Mouse (Mus musculus): ENCODE results near the gene Abcc3. TPM values are rescaled to one million over a fixed set of nuclear protein-coding genes. Genes with fewer than 3 reads are reported as not detected.
A peak's percentile ranks its signal among the peaks of the same experiment; 100 is the strongest.

The Abcc3 gene
- polyA plus RNA-seq, 1 experiment from 2014 or later: 0.27 TPM

DNA sequence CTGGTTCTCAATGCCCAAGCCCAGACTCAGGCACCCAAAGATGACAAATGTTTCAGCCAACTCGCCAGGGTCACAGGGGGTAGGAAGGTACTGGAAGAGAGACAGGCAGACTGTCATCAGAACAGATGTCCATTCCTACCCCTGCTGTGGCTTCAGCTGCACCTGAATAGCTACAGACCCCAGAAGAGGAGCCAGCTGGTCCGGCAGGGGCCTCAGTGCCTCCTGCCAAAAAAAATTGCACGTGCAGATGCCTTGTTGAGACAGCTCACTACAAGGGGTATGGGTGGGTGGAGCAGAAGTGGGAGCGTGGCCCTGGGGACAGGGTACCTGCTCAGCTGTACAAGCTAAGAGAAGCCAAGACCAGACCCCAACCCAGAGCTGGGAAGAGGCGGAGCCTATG, 31.1 kb upstream of the Abcc3 start:
- Histone ChIP-seq H3K4me2 (ENCODE audit: low read length) (no peak overlapping the region), H3K9me3 (replicated peaks; ENCODE audit: control insufficient read depth, low read length) (no peaks in the 10 kb centered on the region), H3K36me3 (ENCODE audit: control insufficient read depth, insufficient read depth, low read length) (no peaks in the 10 kb centered on the region), H3K27ac (ENCODE audit: low read depth, low read length) (no peak overlapping the region), H3K4me3 (ENCODE audit: low read depth, low read length) (no peak overlapping the region), H3K27me3 (replicated peaks; ENCODE audit: control insufficient read depth, insufficient read depth, low read length) (no peaks in the 10 kb centered on the region), H3K9ac (ENCODE audit: low read length) (no peak overlapping the region), H3K4me1 (ENCODE audit: control insufficient read depth, insufficient read depth, low read length) (peaks cover 15% of the 10 kb centered on the region)
- DNase-seq (ENCODE audit: low spot score): peak; percentile 41
- 0 out of 2 replicates have a peak, but pooled peaks have one; percentile 15 for ATAC-seq
- 60% methylated on average over 5 of the region's 5 CpGs for WGBS

DNA sequence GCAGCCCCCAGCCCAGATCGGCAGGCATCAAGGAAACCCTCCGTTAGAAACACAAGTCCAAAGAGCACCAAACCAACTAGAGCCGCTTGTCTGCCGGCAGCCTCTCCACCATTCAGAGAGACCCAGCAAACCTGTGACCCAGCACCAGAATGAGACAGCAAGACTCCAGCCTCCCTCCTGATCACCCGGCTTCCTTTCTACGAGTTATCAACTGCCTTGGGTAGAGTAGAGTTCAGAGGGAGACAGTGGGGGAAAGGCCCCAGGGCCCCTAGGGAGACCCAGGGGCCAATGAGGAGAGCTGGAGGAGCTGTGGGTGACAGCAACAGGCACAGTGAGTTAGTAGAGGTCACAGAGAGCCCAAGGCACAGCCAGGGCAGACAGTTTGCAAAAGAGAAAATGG, 28.2 kb upstream of the Abcc3 start:
- Histone ChIP-seq H3K27ac (ENCODE audit: low read depth, low read length) (no peak overlapping the region), H3K27me3 (replicated peaks; ENCODE audit: control insufficient read depth, insufficient read depth, low read length) (no peaks in the 10 kb centered on the region), H3K4me2 (ENCODE audit: low read length) (no peak overlapping the region), H3K9ac (ENCODE audit: low read length) (no peak overlapping the region), H3K4me1 (ENCODE audit: control insufficient read depth, insufficient read depth, low read length) (peaks cover 3% of the 10 kb centered on the region; the same call in 1 of the 2 replicates), H3K4me3 (ENCODE audit: low read depth, low read length) (no peak overlapping the region), H3K36me3 (ENCODE audit: control insufficient read depth, insufficient read depth, low read length) (peaks cover 18% of the 10 kb centered on the region), H3K9me3 (replicated peaks; ENCODE audit: control insufficient read depth, low read length) (no peaks in the 10 kb centered on the region)
- ATAC-seq: no peak
- 74% methylated on average over 6 of the region's 6 CpGs for WGBS
- no peak for DNase-seq (ENCODE audit: low spot score)

DNA sequence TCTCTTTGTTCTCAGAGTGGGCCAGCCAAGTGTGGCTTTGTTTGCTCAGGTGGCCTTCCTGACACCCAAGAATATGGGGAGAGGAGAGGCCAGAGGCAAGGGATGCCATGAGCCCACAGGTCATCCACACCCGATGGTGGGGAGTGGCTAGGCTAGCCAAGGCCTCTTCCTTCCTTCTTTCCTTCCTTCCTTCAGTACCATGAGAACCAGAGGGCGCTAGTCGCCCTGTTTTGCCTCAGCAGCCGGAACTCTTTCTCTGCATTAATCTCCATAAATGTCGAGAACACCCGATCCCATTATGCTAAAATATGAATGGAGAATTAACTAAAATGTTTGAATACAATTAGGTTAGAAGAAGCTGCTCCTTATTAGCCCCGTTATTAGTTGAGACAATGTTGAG, 27.5 kb upstream of the Abcc3 start:
- DNase-seq (ENCODE audit: low spot score) (peak; percentile 69), ATAC-seq (no peak)
- Histone ChIP-seq H3K9ac (ENCODE audit: low read length) (no peak overlapping the region), H3K36me3 (ENCODE audit: control insufficient read depth, insufficient read depth, low read length) (peaks cover 18% of the 10 kb centered on the region), H3K9me3 (replicated peaks; ENCODE audit: control insufficient read depth, low read length) (no peaks in the 10 kb centered on the region), H3K4me3 (ENCODE audit: low read depth, low read length) (no peak overlapping the region), H3K27ac (ENCODE audit: low read depth, low read length) (no peak overlapping the region), H3K4me1 (ENCODE audit: control insufficient read depth, insufficient read depth, low read length) (peaks cover 3% of the 10 kb centered on the region; the same call in 1 of the 2 replicates), H3K4me2 (ENCODE audit: low read length) (no peak overlapping the region), H3K27me3 (replicated peaks; ENCODE audit: control insufficient read depth, insufficient read depth, low read length) (no peaks in the 10 kb centered on the region)
- WGBS: 33% methylated on average over 7 of the region's 7 CpGs

DNA sequence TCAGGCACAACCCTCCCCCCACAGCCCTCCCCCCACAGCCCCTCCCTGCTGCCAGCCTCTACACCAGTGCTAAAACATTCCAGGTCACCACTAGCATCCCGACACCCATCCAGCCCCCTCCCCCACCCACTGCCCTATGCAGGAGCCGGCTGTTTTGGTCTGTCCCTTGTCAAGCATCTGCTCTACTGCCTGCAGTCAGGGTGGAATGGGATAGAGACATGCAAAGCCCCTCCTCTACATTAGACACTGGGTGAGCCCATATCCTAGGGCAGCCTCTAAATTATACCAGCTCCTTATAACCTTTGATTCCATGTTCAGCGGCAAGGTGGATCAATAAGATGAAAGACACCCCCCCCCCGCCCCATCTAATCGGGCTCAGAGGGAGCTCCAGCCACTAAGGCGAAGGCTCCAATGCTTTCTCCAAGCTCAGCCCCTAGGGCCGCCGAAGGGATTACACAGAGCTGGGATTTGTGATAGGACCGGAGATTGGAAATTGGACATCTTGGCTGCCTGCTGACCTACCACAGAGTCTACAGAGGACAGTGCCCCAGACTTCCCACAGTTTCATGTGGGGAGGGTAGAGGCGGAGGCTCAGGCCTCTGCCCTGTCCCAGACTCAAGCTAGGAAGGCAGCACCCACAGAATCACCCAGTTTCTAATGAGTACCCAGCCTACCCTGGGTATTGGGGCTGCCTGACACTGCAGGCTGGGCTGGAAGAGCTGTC, 26.4 kb upstream of the Abcc3 start:
- no peak for DNase-seq (ENCODE audit: low spot score)
- Histone ChIP-seq H3K27me3 (replicated peaks; ENCODE audit: control insufficient read depth, insufficient read depth, low read length) (no peaks in the 10 kb centered on the region), H3K4me2 (ENCODE audit: low read length) (no peak overlapping the region), H3K36me3 (ENCODE audit: control insufficient read depth, insufficient read depth, low read length) (peaks cover 18% of the 10 kb centered on the region), H3K27ac (ENCODE audit: low read depth, low read length) (no peak overlapping the region), H3K4me1 (ENCODE audit: control insufficient read depth, insufficient read depth, low read length) (peaks cover 11% of the 10 kb centered on the region), H3K9me3 (replicated peaks; ENCODE audit: control insufficient read depth, low read length) (no peaks in the 10 kb centered on the region), H3K4me3 (ENCODE audit: low read depth, low read length) (no peak overlapping the region), H3K9ac (ENCODE audit: low read length) (no peak overlapping the region)
- no peak for ATAC-seq
- WGBS: 65% methylated on average over 10 of the region's 10 CpGs

DNA sequence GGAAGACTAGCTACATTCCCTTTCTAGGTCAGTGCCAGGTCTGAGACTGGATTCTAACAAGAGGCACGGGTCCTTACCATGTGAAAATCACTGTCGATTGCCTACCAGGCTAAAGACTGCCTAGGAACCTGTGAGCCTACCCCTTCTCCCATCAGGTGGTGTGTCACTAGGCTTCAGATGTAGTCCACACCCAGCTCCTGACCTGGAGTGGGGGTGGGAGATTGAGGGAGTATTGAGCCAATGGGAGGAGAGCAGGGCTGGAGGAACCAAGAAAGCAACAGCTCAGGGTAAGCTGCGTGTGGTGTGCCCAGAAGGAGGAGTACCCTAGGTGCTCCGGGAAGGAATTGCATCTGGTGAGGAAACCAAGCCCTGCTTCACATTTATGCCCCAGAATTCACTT, 21.2 kb upstream of the Abcc3 start:
- no peaks in the 10 kb centered on the region for H3K9me3 ChIP-seq (replicated peaks; ENCODE audit: control insufficient read depth, low read length)
- DNase-seq (ENCODE audit: low spot score) (no peak), ATAC-seq (no peak; the same call in none of the 2 replicates)
- peaks cover 30% of the 10 kb centered on the region for H3K36me3 ChIP-seq (ENCODE audit: control insufficient read depth, insufficient read depth, low read length)
- H3K27ac ChIP-seq (ENCODE audit: low read depth, low read length): peak overlapping the region; percentile 88
- H3K27me3 ChIP-seq (replicated peaks; ENCODE audit: control insufficient read depth, insufficient read depth, low read length): no peaks in the 10 kb centered on the region
- H3K4me3 ChIP-seq (ENCODE audit: low read depth, low read length): no peak overlapping the region
- H3K9ac ChIP-seq (ENCODE audit: low read length): peak overlapping the region; percentile 50
- H3K4me1 ChIP-seq (ENCODE audit: control insufficient read depth, insufficient read depth, low read length): peaks cover 23% of the 10 kb centered on the region
- peak overlapping the region; percentile 39; the same call in 1 of the 2 replicates for H3K4me2 ChIP-seq (ENCODE audit: low read length)
- WGBS: 53% methylated on average over 4 of the region's 4 CpGs

DNA sequence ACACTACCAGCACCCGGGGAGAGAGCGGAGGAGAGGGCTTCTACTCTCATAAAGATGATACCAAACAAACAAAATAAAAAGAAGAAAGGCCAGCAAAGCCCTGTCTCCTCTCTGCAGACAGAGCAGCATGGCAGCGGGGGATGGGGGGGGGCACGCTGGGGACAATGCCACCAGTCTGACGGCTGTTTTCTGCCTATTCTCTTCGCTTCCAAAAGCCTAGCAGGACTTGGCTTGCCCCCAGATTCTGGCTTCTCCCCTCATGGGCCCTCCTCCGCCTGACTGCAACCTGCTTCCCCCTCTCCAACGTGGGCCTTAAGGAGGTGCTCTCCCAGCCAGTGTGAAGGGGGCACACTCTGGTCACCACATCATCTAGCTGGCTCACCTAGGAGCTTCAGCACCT, 20.7 kb upstream of the Abcc3 start:
- peak; percentile 88 for DNase-seq (ENCODE audit: low spot score)
- Histone ChIP-seq H3K9ac (ENCODE audit: low read length) (peak overlapping the region; percentile 50), H3K36me3 (ENCODE audit: control insufficient read depth, insufficient read depth, low read length) (peaks cover 28% of the 10 kb centered on the region), H3K4me1 (ENCODE audit: control insufficient read depth, insufficient read depth, low read length) (peaks cover 26% of the 10 kb centered on the region), H3K4me3 (ENCODE audit: low read depth, low read length) (no peak overlapping the region), H3K4me2 (ENCODE audit: low read length) (peak overlapping the region; percentile 39), H3K27me3 (replicated peaks; ENCODE audit: control insufficient read depth, insufficient read depth, low read length) (no peaks in the 10 kb centered on the region), H3K27ac (ENCODE audit: low read depth, low read length) (peak overlapping the region; percentile 88), H3K9me3 (replicated peaks; ENCODE audit: control insufficient read depth, low read length) (no peaks in the 10 kb centered on the region)
- ATAC-seq: peak; percentile 79
- WGBS: 9% methylated on average over 8 of the region's 8 CpGs

DNA sequence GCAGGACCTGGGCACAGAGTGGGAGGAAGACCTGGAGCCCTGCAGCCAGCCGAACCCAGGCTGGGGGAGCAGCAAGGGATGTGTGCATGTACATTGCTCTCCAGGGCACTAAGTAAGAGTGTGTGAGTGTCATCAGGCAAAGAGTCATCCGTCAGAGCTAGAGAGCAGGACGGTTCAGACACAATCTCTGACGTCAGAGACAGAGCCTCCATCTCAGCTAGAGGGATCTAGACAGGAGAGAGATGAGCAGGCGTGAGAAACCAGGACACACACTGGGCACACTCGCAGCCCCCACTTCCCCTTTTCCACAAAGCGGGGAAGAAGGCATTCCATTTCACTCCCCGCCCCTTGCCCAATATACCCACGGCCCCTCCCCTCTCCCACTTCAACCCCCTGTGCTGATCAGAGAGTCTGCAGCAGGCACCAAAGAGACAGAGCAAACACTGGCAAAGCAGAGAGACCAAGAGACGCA, 20.2 kb upstream of the Abcc3 start:
- peaks cover 27% of the 10 kb centered on the region for H3K4me1 ChIP-seq (ENCODE audit: control insufficient read depth, insufficient read depth, low read length)

DNA sequence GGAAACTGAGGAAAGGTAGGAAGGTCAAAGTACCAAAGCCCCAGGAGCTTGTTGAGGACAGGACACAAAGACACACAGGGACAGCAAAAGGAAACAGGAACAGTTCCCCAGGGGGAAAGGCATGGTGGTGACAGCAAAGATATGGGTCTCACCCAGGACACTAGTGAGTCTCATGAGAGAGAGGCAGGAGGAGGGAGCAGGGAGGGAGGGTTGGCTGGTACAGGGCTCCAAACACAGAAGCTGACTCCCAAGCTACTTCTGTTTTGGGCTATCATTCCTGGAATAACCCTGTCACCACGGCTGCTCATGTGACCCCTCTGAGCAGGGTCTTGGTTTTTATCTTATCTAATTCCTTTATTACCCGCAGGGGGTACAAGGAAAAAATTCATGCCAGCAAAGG, 19.8 kb upstream of the Abcc3 start:
- ATAC-seq (no peak), DNase-seq (ENCODE audit: low spot score) (no peak)
- peaks cover 30% of the 10 kb centered on the region for H3K4me1 ChIP-seq (ENCODE audit: control insufficient read depth, insufficient read depth, low read length)
- peak overlapping the region; percentile 50; the same call in 1 of the 2 replicates for H3K9ac ChIP-seq (ENCODE audit: low read length)
- peaks cover 22% of the 10 kb centered on the region; the same call in 1 of the 2 replicates for H3K36me3 ChIP-seq (ENCODE audit: control insufficient read depth, insufficient read depth, low read length)
- H3K4me2 ChIP-seq (ENCODE audit: low read length): peak overlapping the region; percentile 39; the same call in 1 of the 2 replicates
- WGBS: 69% methylated on average over 2 of the region's 2 CpGs
- no peaks in the 10 kb centered on the region for H3K9me3 ChIP-seq (replicated peaks; ENCODE audit: control insufficient read depth, low read length)
- H3K27me3 ChIP-seq (replicated peaks; ENCODE audit: control insufficient read depth, insufficient read depth, low read length): no peaks in the 10 kb centered on the region
- no peak overlapping the region for H3K4me3 ChIP-seq (ENCODE audit: low read depth, low read length)
- peak overlapping the region; percentile 88 for H3K27ac ChIP-seq (ENCODE audit: low read depth, low read length)

More for the DNA sequence above, 20.2 kb upstream of the Abcc3 start:
- WGBS: 19% methylated on average over 10 of the region's 10 CpGs
- Histone ChIP-seq H3K4me3 (ENCODE audit: low read depth, low read length) (no peak overlapping the region), H3K27ac (ENCODE audit: low read depth, low read length) (peak overlapping the region; percentile 88), H3K36me3 (ENCODE audit: control insufficient read depth, insufficient read depth, low read length) (peaks cover 23% of the 10 kb centered on the region), H3K9me3 (replicated peaks; ENCODE audit: control insufficient read depth, low read length) (no peaks in the 10 kb centered on the region), H3K4me2 (ENCODE audit: low read length) (peak overlapping the region; percentile 39), H3K27me3 (replicated peaks; ENCODE audit: control insufficient read depth, insufficient read depth, low read length) (no peaks in the 10 kb centered on the region), H3K9ac (ENCODE audit: low read length) (peak overlapping the region; percentile 50)
- peak; percentile 66 for ATAC-seq
- DNase-seq (ENCODE audit: low spot score): peak; percentile 70

DNA sequence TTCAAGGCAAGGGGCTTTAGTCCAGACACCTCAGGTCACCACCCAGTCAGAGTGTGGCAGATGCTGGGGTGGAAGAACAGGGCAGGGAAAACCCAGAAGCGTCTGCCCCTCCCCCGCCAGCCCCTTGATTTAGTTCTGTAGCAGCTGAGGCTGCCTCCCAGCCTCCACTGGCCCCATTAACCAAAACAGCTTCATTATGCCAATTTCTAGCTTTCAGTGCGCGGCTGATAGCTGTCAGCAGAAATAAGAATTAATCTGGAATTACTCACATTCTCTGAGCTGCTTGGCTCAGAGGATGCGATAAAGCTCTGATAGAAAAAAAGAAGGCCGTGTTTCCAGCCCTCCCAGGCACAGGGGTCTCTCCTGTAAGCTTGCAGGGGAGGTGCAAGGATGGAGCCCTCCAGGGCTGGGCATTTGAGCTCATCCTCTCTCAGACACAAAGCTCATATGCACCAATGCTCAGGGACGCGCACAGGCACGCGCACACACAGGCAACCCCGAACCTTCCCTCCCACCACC, 15.1 kb upstream of the Abcc3 start:
- peak; percentile 79 for ATAC-seq
- Histone ChIP-seq H3K4me2 (ENCODE audit: low read length) (0 out of 2 replicates have a peak overlapping the region, but pooled peaks have one; percentile 3), H3K4me1 (ENCODE audit: control insufficient read depth, insufficient read depth, low read length) (peaks cover 28% of the 10 kb centered on the region)

More for the DNA sequence above, 15.1 kb upstream of the Abcc3 start:
- Histone ChIP-seq H3K4me3 (ENCODE audit: low read depth, low read length) (no peak overlapping the region), H3K27ac (ENCODE audit: low read depth, low read length) (peak overlapping the region; percentile 90), H3K9ac (ENCODE audit: low read length) (peak overlapping the region; percentile 41; the same call in 1 of the 2 replicates), H3K36me3 (ENCODE audit: control insufficient read depth, insufficient read depth, low read length) (0 out of 2 replicates have a peak, but pooled peaks cover 13% of the 10 kb centered on the region), H3K9me3 (replicated peaks; ENCODE audit: control insufficient read depth, low read length) (no peaks in the 10 kb centered on the region), H3K27me3 (replicated peaks; ENCODE audit: control insufficient read depth, insufficient read depth, low read length) (no peaks in the 10 kb centered on the region)
- DNase-seq (ENCODE audit: low spot score): peak; percentile 84
- WGBS: 23% methylated on average over 11 of the region's 11 CpGs

All from forebrain, embryonic 14.5 days (tissue).